Mouse (Mus musculus): ENCODE data around the gene Cebpa.

GRCm38 (mm10) chr7:35166988-35167387 is 47.9 kb downstream of the Cebpa start:
- TF ChIP-seq POLR2A (IDR thresholded peaks at IDR 0.05; ENCODE audit: borderline replicate concordance, control insufficient read depth, low read depth, low read length) (no peak), CTCF (IDR thresholded peaks at IDR 0.05; ENCODE audit: control insufficient read depth, insufficient read depth, low read length) (no peak)

All from bone marrow, adult 2 months (tissue).